Mouse (Mus musculus) cerebellum, adult 8-10 months (tissue): ENCODE measurements around the gene Thrsp.

Experiments
- DNase-seq: peaks from one replicate; pipeline ENCODE4 v3.0.0; 2022

The Thrsp gene

DNA sequence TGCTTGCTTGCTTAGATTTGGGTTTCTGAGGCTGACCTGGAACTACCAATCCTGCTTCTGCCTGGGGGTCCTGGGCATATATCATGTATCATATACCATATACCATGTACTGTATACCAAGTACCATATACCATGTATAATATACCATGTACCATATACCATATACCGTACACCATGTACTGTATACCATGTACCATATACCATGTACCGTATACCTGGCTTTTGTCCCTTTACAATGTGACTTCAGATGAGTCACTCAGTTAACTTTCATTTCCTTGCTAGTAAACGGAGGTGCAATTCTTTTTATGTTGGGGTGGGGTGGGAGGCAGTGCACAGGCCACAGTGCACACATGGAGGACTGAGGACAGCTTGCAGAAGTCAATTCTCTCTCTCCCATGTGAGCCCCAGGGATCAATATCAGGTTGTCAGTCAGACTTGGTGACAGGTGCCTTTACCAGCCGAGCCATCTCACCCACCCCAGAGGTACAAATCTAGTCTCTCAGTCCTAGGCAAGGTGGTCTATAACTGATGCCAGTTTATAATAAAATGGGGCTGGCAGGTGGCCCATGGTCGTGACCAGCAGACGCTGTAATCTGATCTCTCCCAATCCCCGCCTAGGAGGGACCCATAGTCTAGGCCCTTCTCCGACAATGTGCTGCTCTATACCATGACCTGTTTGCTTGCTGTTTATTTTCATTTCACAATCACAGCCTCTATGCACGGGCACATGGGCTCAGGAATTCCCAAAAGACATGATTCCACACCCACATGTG lies 2.4 kb downstream of the Thrsp start:
- no peak for DNase-seq

DNA sequence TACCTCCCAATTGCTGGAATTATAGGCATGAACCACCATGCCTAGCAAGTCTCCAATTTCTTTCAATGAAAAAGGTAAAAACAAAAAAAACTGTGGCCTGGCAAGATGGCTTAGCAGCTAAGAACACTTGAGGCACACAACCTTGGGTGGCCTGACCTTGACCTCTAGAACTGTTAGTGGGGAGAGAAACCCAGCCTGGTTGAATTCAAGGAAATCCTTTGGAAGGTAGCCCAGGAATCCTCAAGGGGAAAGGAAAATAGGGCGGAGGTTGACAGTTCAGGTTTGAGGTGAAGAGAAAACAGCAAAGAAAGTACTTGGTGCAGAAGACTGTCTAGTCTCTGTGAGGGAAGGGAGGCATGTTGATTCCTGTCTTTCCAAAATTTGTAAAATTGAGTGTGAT lies 3.1 kb downstream of the Thrsp start:
- no peak for DNase-seq

DNA sequence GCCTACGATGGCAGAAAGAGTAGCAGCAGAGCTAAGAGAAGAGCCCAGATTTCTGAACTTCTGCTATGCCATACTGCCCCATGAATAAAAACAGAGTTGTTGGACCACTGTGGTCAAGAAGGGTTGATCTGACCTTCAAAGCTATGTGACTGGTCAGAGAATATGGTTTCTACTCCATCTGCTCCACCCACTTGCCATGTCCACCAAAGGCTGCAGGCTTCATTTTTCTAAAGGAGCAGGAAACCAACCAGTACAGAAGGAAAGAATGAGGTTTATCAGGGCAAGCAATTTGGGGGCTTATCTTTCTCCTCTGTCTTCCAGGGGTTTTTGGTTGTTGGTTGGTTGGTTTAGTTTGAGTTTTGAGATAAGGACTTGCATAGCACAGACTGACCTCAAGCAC lies 3.5 kb downstream of the Thrsp start:
- DNase-seq: no peak

DNA sequence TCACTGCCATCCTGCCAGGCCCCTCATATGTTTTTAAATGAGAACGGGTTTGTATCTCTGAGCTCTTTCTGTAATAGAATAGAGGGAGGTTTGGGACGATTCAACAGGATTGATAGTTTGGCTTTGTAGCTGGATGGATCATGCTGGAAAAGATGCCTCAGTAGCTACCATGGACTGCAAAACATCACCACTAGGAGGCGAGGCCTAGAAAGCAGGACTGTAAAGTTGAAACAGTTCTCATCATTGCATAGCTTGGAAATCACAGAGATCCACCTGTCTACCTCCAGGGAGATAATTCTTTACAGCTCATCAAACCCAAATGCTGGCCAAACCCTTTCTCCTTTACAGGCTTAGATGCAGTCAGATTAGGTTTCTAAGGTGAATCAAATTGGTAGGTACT lies 6.0 kb downstream of the Thrsp start:
- DNase-seq: no peak

DNA sequence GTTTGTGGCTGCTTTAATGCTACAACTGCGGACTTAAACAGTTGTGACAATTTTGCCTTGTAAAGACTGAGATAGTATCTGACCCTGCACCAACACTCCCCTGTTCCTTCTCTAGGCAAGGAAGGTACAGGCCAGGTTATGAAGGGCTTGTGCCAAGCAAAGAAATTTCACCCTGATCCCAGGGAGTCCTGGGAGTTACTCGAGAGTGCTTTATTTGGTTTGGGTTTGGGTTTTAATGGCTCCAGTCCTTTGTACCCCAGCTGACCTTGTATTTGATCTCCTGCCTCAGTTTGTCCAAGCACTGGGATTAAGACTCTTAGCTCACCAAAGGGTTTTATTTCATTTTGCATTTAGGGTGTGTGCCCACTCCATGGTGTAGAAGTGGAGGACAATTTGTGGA lies 6.4 kb downstream of the Thrsp start:
- no peak for DNase-seq

DNA sequence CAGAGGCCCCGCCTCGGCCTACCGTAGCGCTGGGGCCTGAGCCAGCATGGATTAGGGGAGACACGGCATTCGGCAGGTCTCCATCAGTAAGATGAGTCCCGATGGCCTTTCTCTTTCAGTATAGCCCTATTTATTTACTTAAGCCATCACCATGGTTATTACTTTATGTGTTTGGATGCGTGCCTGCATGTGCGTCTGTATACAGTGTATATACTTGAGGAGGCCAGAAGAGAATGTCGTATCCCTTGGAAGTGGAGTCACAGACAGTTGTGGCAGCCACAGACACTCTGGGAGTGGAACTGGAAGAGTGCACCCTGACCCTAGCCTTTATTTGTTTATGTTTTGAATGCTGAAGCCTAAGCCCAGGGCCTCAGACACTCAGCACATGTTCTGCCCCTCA lies 10.4 kb downstream of the Thrsp start:
- DNase-seq: no peak

DNA sequence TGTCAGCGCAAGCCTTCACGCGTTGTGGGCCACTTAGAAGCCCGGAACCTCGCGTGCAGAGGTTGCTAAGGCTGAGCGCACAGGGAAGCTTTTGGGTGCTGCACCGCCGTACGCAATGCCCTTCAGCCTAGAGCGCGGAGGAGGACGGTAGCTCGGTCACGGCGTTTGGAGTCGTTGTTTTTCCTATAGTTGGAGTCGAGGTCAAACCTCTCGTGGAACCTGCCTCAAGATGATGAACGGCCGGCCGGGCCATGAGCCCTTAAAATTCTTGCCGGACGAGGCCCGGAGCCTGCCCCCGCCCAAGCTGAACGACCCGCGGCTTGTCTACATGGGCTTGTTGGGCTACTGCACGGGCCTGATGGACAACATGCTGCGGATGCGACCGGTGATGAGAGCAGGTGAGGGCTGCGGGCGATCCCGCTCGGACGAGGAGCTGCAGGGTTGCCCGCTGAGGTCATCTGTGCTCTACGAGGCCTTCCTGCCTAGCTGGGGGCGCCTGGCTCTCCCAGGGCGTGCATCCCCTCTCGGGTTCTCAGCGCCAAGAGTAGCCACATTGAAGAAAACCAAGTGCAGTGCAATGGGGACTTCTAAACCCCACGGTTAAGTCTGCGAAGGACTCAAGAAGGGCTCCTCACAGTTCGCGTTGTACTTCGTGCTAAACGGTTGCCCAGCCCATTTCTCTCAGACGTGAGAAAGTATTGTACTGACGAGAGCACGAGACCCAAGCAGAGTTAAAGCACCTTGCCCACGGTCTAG lies 17.4 kb downstream of the Thrsp start, which contains the start of gene Ndufc2:
Ndufc2 (plus strand) TSS at position 44 of the 756 bp plus-strand sequence.
- DNase-seq: peak; percentile 78

DNA sequence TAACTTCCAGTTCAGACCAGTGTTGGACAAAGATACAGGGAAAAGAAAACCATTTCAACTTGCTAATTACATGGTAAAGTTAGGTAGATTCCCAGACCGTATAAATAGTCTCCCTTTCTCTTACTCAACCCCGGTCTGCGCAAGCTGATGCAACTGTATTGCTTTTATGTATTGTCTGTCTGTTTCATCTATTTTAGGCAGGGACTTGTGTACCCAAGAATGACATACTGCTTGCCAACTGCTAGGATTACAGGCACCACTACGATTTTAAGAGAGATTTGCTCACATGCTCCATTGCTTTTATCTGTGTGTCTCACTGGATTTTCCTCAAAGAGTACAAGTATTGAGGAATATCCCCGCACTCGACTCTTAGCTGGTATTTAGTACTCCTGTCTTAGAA lies 18.6 kb downstream of the Thrsp start:
- no peak for DNase-seq

DNA sequence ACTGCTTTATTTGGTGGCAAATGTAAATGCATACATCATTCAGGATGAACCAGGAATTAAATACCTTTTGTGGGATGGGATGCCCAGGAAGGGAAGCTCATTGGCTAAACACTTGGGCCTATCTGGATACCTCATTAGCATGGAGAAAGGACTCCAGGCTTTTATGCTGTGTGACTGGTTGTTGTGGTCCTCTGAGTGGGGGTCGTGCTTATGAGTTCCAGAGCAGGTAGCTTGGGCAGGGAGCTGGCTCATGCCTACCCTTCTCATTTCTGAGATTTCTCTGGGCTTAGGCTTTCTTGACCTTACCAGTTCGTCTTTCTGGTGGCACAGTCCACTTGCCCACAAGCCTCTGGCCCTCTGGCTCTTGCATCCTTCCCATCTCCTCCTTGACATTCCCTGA lies 23.2 kb downstream of the Thrsp start:
- DNase-seq: no peak

DNA sequence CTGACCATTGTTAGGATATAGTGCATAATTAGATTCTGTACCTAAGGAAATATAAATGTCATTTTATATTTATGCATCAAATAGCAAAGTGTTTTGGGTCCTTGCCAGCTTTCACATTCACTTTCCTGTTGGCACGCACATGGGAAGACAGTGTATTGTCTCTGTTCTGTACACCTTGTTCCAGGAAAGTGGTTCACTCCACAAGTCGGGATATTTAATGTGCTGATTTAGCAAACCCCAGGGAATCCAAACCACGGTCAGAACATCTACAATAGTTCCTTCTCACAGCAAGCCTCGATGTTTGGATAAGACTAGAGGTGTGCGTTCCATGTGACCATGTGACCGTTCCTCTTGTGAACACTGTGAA lies 25.5 kb downstream of the Thrsp start:
- no peak for DNase-seq

DNA sequence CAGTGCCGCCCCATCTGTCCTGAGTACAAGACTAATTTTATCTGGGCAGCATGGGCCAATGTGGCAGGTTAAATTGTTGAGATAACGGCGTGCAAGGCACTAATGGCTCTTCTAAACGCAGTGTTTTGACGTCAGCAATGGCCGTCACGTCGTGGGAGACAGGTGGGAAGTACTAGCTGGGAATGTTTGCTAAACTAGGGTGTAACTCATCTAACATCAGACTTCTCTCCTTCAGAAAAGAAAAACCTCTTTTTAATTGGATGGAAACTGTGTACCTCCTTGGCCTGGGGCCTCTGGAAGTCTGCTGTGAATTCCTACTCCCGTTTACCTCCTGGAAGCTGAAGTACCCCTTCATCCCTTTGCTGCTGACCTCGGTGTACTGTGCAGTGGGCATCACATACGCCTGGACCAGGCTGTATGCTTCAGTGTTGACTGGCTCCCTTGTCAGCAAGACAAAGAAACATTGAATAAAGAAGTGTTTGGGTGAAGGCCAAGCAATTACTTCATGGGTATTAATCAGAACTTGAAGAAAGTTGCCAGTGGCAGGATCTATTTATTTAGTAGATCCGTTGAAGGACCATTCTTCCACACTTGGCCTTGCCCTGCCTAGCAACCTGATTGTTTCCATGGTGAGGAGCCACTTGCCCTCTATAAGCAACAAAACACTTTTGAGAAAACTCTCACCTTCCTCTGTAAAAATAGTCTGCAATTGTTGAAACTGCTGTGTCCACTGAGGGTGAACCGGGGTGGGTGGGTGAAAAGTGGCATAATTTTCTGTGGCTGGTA lies 26.0 kb downstream of the Thrsp start:
- DNase-seq: no peak

DNA sequence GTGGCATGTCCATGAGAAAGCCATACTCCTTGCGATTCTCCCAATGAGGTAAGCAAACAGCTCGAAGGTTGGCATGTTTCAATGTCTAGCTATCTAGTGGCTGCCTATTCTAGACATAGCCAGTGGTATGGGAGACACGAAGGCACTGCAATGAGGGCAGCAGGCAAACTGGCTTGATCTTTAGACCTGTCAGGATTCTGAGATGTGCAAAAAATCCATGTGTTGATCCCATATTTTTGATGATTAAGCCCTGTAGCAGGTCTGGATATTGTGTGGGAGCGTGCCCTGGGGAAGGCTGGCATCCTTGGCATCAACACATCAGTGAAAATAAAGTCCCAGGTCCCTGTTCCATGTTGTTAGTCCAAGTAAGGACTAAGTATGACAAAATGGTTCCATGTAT lies 29.0 kb downstream of the Thrsp start:
- no peak for DNase-seq

DNA sequence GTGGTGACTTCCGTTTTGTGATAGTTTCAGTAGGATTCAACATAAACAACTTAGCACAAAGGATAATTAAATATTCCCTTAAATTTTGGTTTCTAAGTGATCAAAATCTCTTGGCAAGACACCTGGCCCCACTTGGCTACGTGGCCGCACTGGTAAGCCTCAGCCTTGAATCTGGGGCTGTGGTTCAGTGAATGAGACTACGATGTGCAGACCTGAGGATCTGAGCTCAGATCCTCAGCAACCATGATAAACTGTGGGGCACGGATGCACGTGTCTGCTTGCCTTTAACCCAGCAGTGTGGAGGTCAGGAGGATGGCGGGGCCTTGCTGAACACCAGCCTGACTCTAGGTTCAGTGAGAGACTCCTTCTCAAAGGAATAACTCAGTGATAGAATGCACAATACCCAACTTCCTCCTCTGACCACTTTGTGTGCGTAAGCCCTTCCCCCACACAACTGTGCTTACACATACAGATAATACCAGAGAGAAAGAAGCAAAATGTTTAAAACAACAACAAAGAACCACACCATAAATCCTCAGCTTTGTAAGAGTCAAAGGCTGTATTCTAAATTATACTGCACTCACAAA lies 29.9 kb downstream of the Thrsp start:
- DNase-seq: no peak

DNA sequence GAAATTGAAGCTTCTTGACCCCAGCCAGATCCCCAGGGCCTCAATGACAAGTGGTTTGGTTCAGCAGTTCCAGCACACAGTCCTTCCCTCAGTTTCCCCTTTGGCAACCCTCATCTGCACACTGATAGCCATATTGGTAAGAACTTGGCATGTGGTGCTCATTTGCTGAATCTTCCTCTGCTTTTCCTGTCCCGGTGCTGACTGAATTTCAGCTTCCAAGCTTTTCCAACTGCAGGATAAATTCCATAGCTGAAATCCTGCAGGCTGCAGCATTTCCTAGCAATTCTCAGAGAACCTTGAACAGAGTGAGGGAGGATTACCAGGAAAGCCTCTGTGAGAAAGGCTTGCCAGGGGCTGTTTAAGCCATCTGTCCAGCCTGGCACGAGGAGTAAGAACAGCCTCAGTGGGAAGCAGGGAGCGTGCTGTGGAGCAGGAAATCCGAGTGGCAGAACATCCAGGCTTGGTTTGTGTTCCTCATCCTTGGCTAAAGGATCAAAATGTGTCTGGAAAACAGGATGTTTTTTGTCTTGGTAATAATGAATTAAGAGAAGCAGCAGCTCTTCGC lies 30.6 kb downstream of the Thrsp start:
- DNase-seq: peak; percentile 93

DNA sequence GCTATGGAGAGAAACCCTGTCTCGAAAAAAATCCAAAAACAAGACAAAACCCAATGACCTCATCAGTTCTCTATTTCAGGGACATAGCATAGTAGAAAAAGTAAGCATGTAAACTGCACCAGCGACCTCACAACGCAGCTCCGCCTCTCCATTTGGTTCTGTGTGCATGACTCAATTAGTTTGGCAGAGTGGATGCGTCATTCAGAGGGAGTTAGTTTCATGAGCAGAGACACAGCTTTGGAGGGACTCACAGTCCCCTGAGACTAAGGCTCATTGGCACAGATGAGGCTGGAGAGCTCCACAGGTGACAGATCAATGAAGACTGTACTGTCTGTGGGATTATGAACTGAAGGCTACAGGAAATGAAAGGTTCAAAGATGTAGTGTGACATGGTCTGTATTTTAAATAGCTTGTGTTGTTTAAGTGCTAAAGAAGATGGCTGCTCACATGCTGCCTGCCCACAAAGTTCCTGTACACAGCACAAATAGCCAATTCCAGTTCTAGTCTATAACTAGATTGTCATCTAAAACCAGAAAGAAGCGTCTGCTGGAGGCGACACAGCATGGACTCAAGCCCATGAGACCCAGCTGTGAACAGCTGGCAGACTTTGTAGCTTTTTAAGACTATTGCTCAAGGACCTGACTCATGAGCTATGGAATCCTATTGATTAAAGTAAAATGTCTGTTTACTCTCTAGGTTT lies 31.3 kb downstream of the Thrsp start:
- no peak for DNase-seq

DNA sequence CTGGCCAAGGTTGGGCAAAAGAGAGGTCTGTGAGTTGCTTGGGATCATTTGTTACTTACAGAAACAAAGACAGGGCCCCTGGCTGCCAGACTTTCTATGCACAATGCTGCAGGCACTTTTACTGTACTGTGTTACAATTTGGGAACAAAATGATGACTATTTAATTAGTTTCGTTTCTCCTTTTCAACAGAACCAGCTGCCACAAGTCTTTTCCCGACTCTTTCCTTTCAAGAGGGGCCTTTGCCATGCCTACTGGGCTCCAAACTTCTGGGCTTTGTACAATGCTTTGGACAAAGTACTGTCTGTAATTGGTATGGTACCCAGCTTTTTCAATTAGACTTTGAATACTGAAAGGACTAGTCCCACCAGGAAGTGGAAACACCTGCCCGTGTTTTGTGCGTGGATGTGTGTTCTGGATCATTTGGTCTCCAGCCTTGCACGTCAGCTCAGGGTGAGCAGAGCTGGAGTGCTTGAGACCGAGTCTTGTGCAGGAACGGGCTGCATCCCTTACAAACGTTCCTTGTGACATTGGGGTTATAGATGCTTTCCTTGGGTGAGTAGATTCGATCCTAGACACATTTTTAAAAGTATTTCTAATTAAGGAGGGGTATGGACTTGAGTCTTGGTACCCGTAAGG lies 33.9 kb downstream of the Thrsp start:
- DNase-seq: no peak

DNA sequence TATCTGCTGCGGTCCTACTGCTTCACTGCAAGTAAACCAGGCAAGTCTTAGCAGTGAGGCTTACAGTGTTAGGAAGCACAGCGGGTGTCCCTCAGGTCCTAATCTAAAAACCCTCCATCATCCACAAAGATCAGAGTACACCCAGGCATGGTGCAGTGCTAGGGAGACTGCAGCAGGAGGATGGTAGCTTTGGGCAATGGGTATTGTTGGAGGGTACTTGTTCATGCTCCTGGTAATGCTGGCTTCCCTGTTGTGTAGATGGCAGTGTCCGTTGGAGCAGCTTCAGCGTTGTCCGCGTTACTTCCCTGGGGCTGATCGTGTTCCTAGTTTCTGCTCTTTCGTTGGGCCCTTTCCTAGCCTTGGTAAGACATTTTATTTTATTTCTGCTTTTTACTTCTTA lies 34.9 kb downstream of the Thrsp start:
- no peak for DNase-seq

DNA sequence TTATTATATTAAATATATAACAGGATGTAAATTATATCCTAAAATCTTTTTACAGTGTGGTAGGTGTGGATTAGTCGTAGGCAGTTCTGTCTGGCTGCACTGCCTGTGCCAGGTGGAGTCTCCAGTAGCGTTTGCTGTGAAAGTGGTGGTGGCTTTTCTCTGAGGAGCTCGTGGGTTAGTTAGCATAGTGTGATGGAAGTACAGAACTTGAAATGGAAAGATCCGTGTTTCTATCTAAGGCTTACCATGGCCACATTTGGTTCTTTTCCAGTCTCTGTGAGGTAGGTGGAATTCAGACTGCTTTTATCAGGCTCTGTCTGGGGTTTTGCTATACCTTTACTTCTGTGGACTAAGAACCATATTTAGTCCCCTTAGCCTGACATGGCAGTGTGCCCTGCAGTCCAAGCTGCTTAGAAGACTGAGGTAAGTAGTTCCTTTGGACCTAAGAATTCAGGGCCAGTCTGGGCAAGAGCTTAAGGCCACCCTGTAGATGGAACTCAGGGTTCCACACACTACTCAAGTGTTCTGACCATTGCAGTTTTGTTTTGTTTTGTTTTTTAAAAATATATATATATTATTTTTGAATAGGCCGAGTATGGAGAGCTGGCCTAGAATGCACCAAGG lies 36.9 kb downstream of the Thrsp start:
- DNase-seq: no peak

DNA sequence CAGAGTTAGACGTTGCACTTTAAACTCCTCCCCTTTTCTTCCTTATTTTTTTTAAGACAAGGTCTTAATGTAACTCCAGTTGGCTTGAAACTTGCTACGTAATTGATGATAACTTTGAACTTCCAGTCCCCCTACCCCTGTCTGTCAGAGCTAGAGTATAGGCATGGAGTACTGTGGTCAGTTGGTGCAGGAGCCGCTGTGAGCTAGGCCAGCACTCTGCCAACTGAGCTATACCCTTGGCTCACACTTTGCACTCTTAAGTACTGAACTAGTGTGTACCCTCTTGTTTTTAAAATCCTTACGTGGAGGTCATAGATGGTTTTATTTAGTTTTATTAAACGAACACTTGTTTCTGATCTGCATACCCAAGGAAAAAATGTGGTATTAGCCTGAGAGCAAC lies 38.2 kb downstream of the Thrsp start:
- no peak for DNase-seq

DNA sequence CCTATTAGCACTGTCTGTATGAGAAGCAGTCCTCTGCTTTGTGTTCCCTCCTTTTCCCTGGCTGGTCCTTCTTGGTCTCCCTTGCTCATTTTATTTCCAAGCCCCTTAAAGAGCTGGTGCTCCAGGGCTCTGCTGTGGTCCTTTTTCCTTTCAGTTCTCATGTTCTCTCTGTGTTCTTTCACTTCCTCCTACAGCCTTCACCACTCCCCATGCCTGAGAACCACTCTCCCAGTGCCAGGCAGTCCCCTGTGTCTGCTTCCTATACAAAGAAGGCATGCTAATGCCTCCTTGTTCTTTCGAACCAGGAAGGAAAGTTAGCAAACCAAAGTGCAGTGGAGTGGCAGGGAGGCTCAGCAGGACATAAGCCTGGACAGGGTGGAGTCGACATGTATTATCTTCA lies 41.6 kb downstream of the Thrsp start:
- no peak for DNase-seq

DNA sequence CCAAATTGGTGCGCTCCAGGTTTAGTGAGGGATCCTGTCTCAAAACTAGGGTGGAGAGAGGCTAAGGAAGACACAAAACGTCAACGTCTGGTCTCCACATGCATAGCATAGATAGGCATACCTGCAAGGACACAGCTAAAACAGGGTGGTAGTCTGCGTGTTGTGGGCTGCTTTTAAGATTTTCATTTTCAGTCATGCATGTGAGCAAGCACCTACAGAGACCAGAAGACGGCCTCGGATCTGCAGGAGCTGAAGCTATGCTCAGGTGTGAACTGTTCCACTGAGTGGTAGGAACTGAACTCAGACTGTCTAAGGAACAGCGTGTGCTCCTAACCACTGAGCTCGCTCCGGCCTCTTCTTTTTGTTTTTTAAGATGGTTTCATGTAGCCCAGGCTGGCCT lies 42.4 kb downstream of the Thrsp start:
- DNase-seq: no peak
